Mouse (Mus musculus) liver, postnatal 0 days (tissue): ENCODE data around the gene Insm1. TPM values are rescaled to one million over a fixed set of nuclear protein-coding genes. Genes with fewer than 3 reads are reported as not detected.

ENCODE experiments used
- ATAC-seq: fragments of 200-750 bp; cut with Nextera tagmentation; 2 replicates; pipeline ENCODE4 v1.8.0; 2017; ENCODE audit warnings: mild to moderate bottlenecking, moderate library complexity
- DNase-seq: peaks from one replicate; pipeline ENCODE4 v3.0.0-alpha.2; 2016
- H3K27ac ChIP-seq: fragments of 300-500 bp; sonication (generic); 2 replicates; pipeline ENCODE4 v1.5.1; 2014; ENCODE audit warnings: antibody characterized with exemption, moderate library complexity, mild to moderate bottlenecking, low read depth
- H3K27me3 ChIP-seq: fragments of 300-500 bp; sonication (generic); 2 replicates; pipeline ENCODE4 v1.6.1; 2014; ENCODE audit warnings: low read length, control low read depth, mixed read lengths; ENCODE audit not compliant: insufficient read depth
- H3K36me3 ChIP-seq: fragments of 300-500 bp; sonication (generic); replicated peaks from 2 replicates; pipeline ENCODE4 v1.6.1; 2014; ENCODE audit warnings: mild to moderate bottlenecking, control low read depth, low read length, moderate library complexity, mixed read lengths; ENCODE audit not compliant: insufficient read depth
- H3K4me1 ChIP-seq: fragments of 300-500 bp; sonication (generic); 2 replicates; pipeline ENCODE4 v1.6.1; 2014; ENCODE audit warnings: antibody characterized with exemption, mild to moderate bottlenecking, control low read depth; ENCODE audit not compliant: insufficient read depth
- H3K4me2 ChIP-seq: fragments of 300-500 bp; sonication (generic); 2 replicates; pipeline ENCODE4 v1.6.1; 2014; ENCODE audit warnings: low read depth, mild to moderate bottlenecking, low read length, moderate library complexity, mixed read lengths
- H3K4me3 ChIP-seq: fragments of 300-500 bp; sonication (generic); 2 replicates; pipeline ENCODE4 v1.5.1; 2014; ENCODE audit warnings: low read depth, low read length
- H3K9ac ChIP-seq: fragments of 300-500 bp; sonication (generic); replicated peaks from 2 replicates; pipeline ENCODE4 v1.6.1; 2014; ENCODE audit warnings: mild to moderate bottlenecking, moderate library complexity
- H3K9me3 ChIP-seq: fragments of 300-500 bp; sonication (generic); 2 replicates; pipeline ENCODE4 v1.6.1; 2016; ENCODE audit warnings: mild to moderate bottlenecking, control low read depth, low read length, mixed read lengths
- CTCF ChIP-seq: sonication (generic); IDR thresholded peaks from 2 replicates; pipeline ENCODE4 v1.5.1; 2016; ENCODE audit warnings: antibody characterized with exemption, low read depth
- EP300 ChIP-seq: IDR thresholded peaks from 2 replicates; pipeline ENCODE4 v1.6.1; 2016; ENCODE audit warnings: antibody characterized with exemption, low read depth, mild to moderate bottlenecking
- WGBS: fragments of 180-500 bp; shearing (Covaris S2); extraction: QIAGEN DNeasy Blood & Tissue Kit; methylation state at CpG from one replicate; pipeline ENCODE4 v1.1.7; 2014; ENCODE audit not compliant: insufficient replicate concordance; 5-methylcytosine and 5-hydroxymethylcytosine counted together
- polyA plus RNA-seq: library from polyadenylated mRNA; unstranded; fragments of >200 nt; fragmentation: Nextera tagmentation; extraction: Ambion mirVana; gene quantifications from 2 replicates; pipeline ENCODE4 v1.2.1, GENCODE M21; 2015

Gene Insm1
- polyA plus RNA-seq, 1 experiment from 2014 or later: not detected

DNA sequence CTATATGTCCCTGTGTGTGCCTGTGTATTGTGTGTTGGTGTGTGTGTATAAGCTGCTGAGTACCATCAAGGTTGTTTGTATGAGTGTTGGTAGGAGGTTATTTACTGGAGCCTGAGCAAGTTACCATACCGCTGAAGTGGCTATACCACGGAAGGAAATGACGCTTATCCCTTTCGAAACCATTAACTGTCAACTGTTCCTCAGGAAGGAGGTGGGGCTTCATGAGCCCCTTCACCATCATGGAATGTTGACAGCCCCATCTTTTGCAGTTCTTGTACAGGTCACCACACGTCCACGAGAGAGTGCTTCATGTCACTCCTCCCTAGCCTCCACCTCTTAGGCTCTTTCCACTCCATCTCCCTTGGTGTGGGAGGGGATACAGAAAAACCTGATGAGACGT is 23.8 kb upstream of the Insm1 start:
- no peak for DNase-seq
- Histone ChIP-seq H3K9ac (no peak overlapping the region), H3K4me3 (no peak overlapping the region), H3K27ac (no peak overlapping the region), H3K27me3 (no peaks in the 10 kb centered on the region), H3K36me3 (no peaks in the 10 kb centered on the region), H3K4me2 (no peak overlapping the region), H3K4me1 (no peaks in the 10 kb centered on the region), H3K9me3 (no peaks in the 10 kb centered on the region)
- TF ChIP-seq EP300: peak; percentile 39; the same call in 1 of the 2 replicates
- TF ChIP-seq CTCF: no peak
- WGBS: 27% methylated on average over 7 of the region's 7 CpGs
- peak; percentile 62 for ATAC-seq

DNA sequence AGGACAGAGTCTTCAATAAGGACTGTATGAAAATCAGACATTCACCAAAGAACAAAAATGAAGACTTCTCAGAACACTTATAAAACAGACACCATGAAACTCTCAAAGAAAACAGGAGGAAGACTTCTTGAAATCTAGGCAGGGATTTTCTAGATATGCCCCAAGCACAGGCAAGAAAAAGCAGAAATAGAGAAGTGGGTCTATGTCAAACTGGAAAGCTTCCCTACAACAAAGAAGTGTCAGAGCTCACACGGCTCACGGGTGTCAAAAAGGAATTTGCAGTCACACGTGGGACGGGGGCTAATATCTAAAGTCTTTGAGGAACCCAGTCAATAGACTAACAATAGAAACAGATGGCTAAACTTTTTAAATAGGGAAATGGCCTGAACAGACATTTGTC is 10.8 kb upstream of the Insm1 start:
- no peak overlapping the region for H3K4me3 ChIP-seq
- no peak overlapping the region for H3K9ac ChIP-seq
- no peaks in the 10 kb centered on the region for H3K9me3 ChIP-seq
- no peak overlapping the region for H3K4me2 ChIP-seq
- H3K27ac ChIP-seq: no peak overlapping the region
- TF ChIP-seq CTCF: no peak
- no peak for TF ChIP-seq EP300
- 43% methylated on average over 4 of the region's 4 CpGs for WGBS
- H3K36me3 ChIP-seq: no peaks in the 10 kb centered on the region
- no peak for DNase-seq
- no peak for ATAC-seq
- H3K27me3 ChIP-seq: peaks cover 6% of the 10 kb centered on the region
- H3K4me1 ChIP-seq: no peaks in the 10 kb centered on the region

DNA sequence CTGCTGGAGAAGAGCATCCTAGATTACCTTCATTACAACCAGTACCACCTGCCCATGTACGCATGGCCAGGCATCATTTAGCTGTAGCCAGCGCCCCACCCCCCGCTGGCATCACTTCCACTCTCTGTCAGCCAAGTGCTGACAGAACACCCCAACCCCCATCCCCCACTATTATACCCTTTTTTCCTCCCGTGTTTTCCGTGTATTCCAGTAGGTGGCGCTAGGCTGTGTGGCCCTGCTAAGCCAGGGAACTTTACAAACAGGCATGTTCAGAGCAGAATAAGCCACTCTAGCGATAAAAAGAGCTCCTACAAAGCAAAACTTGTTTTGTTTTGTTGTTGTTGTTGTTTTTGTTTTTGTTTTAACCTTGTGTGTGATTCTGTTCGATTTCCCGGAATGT is 7.0 kb upstream of the Insm1 start:
- peaks cover 6% of the 10 kb centered on the region for H3K4me1 ChIP-seq
- no peak overlapping the region for H3K4me3 ChIP-seq
- no peak overlapping the region for H3K4me2 ChIP-seq
- no peak overlapping the region for H3K9ac ChIP-seq
- H3K9me3 ChIP-seq: no peaks in the 10 kb centered on the region
- no peaks in the 10 kb centered on the region for H3K36me3 ChIP-seq
- H3K27me3 ChIP-seq: peaks cover 38% of the 10 kb centered on the region
- ATAC-seq: peak; percentile 58
- no peak for TF ChIP-seq EP300
- peak; percentile 84 for TF ChIP-seq CTCF
- peak; percentile 41 for DNase-seq
- H3K27ac ChIP-seq: no peak overlapping the region
- 3% methylated on average over 9 of the region's 9 CpGs for WGBS

DNA sequence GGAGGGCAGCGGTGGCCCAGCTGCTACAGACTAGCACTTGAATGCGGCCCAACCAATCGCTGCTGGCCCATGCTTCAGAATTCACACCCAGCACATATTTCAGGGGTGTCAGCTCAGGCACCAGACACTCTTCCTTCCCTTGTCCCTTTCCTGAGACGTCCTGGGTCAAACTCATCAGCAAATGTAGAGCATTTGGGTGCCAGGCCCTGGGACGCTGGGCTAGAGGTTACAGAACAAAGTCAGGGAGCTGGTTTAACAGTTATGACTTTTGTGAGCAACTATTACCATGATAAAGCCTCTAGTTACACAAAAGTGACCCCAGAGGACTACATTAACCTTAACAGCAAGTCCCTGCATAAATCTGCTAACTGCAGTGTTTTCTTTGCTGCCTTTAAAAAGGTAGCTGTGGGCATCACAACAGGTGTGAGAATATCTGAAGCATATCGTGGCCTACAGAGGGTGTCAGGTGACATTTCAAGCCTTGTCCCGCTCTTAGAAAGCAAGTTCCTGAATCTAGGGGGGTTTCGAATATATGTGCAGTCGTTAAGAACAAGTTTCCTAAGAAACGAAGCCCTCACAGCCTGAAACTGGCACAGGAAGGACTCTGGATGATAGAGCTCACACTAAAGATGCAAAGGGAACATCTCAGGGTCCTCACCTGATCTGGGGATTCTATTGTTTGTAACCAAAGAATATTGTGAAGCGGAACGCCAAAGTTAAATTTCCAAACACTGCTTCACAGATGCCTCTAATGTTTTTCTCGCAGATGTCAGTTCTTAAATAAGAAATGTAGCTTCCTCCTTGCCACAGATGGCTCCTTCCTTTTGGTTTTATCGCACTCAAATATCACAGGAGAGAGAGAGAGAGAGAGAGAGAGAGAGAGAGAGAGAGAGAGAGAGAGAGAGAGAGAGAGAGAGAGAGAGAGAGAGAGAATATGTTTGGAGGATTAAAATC is 5.3 kb upstream of the Insm1 start:
- no peak for TF ChIP-seq EP300
- no peak for TF ChIP-seq CTCF
- no peak overlapping the region for H3K4me2 ChIP-seq
- H3K4me3 ChIP-seq: no peak overlapping the region
- peaks cover 8% of the 10 kb centered on the region for H3K4me1 ChIP-seq
- H3K27ac ChIP-seq: no peak overlapping the region
- ATAC-seq (no peak), DNase-seq (no peak)
- H3K27me3 ChIP-seq: peaks cover 53% of the 10 kb centered on the region
- no peaks in the 10 kb centered on the region for H3K9me3 ChIP-seq
- no peak overlapping the region for H3K9ac ChIP-seq
- 21% methylated on average over 14 of the region's 14 CpGs for WGBS
- no peaks in the 10 kb centered on the region for H3K36me3 ChIP-seq

DNA sequence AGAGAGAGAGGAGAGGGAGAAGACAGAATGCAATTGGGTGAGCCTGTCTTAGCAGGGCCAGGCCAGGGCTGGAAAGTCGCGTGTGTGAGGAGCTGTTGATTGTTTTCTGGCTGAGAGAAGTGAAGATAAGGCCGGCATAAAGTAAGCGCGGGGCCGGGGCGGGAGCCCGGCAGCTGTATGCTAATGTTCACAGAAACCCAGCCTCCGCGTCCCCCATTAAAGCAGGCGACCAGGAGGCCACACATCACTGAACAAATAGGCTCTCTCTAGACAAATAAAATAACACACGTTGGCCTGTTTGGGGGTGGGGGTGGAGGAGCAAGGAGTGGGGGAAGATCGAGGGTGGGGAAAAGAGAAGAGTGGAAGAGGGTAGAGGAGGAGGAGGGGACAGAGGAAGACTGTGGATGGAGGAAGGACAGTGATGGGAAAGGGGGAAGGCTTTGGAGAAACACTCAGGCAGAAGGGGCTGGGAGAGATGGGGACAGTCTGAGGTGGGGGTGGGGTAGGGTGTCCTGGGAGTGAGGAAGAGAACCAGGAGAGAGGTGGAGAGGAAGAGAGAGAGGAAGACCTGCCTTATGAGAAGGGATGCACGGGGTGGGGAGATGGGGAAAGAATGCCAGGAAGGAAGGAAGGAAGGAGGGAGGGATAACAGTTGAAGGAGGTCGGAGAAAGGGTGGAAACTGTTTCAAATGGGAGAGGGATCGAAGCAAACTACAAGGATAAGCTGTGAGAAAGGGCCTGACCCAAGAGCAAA is 4.3 kb upstream of the Insm1 start:
- peaks cover 17% of the 10 kb centered on the region for H3K4me1 ChIP-seq
- WGBS: 2% methylated on average over 16 of the region's 16 CpGs
- TF ChIP-seq EP300 (no peak), CTCF (no peak)
- no peaks in the 10 kb centered on the region for H3K36me3 ChIP-seq
- H3K9me3 ChIP-seq: no peaks in the 10 kb centered on the region
- DNase-seq (no peak), ATAC-seq (no peak)
- H3K9ac ChIP-seq: no peak overlapping the region
- H3K27ac ChIP-seq: no peak overlapping the region
- no peak overlapping the region for H3K4me2 ChIP-seq
- peaks cover 60% of the 10 kb centered on the region for H3K27me3 ChIP-seq
- no peak overlapping the region for H3K4me3 ChIP-seq

DNA sequence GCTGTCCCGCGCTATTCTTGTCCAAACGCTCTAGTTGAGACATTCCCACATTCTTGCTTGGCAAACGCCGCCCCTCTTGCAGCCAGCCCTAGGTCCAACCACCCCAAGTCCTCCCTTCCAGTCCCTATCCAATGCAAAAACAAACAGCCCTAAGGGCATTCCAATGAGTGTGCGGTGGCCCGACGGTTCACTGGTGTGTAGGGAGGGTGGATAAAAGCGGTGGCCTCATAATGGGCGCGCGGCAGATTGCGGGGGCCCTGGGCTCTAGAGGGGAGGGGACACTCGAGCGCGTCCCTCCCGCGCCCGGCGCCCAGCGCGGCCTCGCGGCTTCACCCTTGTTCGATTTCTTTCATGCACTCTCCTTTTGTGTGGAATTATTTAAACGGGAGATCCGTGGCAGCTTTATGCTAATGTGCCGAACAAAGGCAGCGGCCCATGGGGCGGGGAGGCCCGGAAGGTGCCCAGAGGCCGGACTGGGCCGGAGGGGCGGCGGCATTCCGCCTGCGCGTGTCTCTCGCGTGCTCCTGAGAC is 3.5 kb upstream of the Insm1 start:
- H3K9ac ChIP-seq: no peak overlapping the region
- H3K4me3 ChIP-seq: peak overlapping the region; percentile 22
- 3% methylated on average over 39 of the region's 40 CpGs for WGBS
- H3K4me2 ChIP-seq: peak overlapping the region; percentile 56
- H3K9me3 ChIP-seq: no peaks in the 10 kb centered on the region
- no peak for ATAC-seq
- no peak overlapping the region for H3K27ac ChIP-seq
- H3K27me3 ChIP-seq: peaks cover 69% of the 10 kb centered on the region
- peaks cover 25% of the 10 kb centered on the region for H3K4me1 ChIP-seq
- H3K36me3 ChIP-seq: no peaks in the 10 kb centered on the region
- TF ChIP-seq CTCF (no peak), EP300 (no peak)
- no peak for DNase-seq
